Mouse (Mus musculus) ES-Bruce4 (cell line): ENCODE results near the gene U2af1.

Source experiments
- CTCF ChIP-seq: IDR thresholded peaks from one replicate; pipeline ENCODE4 v1.8.1; 2011; ENCODE audit warnings: low read depth, low read length
- EP300 ChIP-seq: IDR thresholded peaks from 2 replicates; pipeline ENCODE4 v1.6.1; 2011; ENCODE audit warnings: low read depth, low read length; ENCODE audit not compliant: insufficient read depth

DNA sequence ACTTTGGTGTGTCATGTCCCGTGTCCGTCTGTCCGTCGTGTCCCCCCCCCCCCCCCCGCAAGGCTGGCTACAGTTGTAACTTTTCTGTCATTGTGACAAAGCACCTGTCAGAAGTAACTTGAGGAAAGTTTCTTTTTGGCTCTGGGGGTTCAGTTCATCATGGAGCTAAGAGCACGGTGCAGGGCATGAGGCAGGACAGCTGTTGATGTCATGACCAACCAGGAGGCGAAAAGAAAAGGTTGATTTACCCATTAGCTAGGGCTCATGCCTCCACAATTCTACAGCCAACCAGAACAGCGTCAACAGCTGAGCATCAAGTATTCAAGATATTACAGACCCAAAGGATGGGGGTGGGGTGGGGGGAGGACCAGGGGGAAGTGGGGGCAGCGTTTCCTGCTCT lies 9.6 kb upstream of the U2af1 start:
- TF ChIP-seq CTCF (no peak), EP300 (no peak)
